Mouse (Mus musculus) forebrain, embryonic 12.5 days (tissue): ENCODE data around the gene Vdac2. TPM values are rescaled to one million over a fixed set of nuclear protein-coding genes. Genes with fewer than 3 reads are reported as not detected.

Experiments
- ATAC-seq: fragments of 200-750 bp; cut with Nextera tagmentation; 2 replicates; pipeline ENCODE4 v1.8.0; 2017; ENCODE audit warnings: moderate TSS enrichment; ENCODE audit not compliant: low FRiP score
- H3K27ac ChIP-seq: fragments of 300-500 bp; sonication (generic); 2 replicates; pipeline ENCODE4 v1.5.1; 2016; ENCODE audit warnings: mild to moderate bottlenecking
- H3K27me3 ChIP-seq: fragments of 300-500 bp; sonication (generic); 2 replicates; pipeline ENCODE4 v1.6.1; 2016; ENCODE audit warnings: mild to moderate bottlenecking
- H3K36me3 ChIP-seq: fragments of 300-500 bp; sonication (generic); replicated peaks from 2 replicates; pipeline ENCODE4 v1.6.1; 2016; ENCODE audit warnings: mild to moderate bottlenecking
- H3K4me1 ChIP-seq: fragments of 300-500 bp; sonication (generic); 2 replicates; pipeline ENCODE4 v1.6.1; 2016
- H3K4me2 ChIP-seq: fragments of 300-500 bp; sonication (generic); 2 replicates; pipeline ENCODE4 v1.6.1; 2016; ENCODE audit warnings: mild to moderate bottlenecking, moderate library complexity
- H3K4me3 ChIP-seq: fragments of 300-500 bp; sonication (generic); replicated peaks from 2 replicates; pipeline ENCODE4 v1.5.1; 2016; ENCODE audit warnings: mild to moderate bottlenecking
- H3K9ac ChIP-seq: fragments of 300-500 bp; sonication (generic); 2 replicates; pipeline ENCODE4 v1.6.1; 2016; ENCODE audit warnings: mild to moderate bottlenecking
- H3K9me3 ChIP-seq: fragments of 300-500 bp; sonication (generic); 2 replicates; pipeline ENCODE4 v1.6.1; 2016
- WGBS: fragments of 180-500 bp; shearing (Covaris S2); methylation state at CpG from one replicate; pipeline ENCODE4 v1.1.7; 2016; 5-methylcytosine and 5-hydroxymethylcytosine counted together
- polyA plus RNA-seq: library from polyadenylated mRNA; unstranded; fragments of >200 nt; fragmentation: Nextera tagmentation; extraction: Ambion mirVana; gene quantifications from 2 replicates; pipeline ENCODE4 v1.2.1, GENCODE M21; 2016

The Vdac2 gene
- polyA plus RNA-seq, 1 experiment from 2014 or later: 238 TPM

- Histone ChIP-seq H3K4me2 (peak within 1 kb of the TSS; percentile 99), H3K4me3 (peak within 1 kb of the TSS; percentile 67), H3K9ac (peak within 1 kb of the TSS; percentile 71), H3K4me1 (peaks cover 22% of the 10 kb centered on the region), H3K9me3 (no peaks in the 10 kb centered on the region), H3K27me3 (no peaks in the 10 kb centered on the region), H3K36me3 (peaks cover 29% of the 10 kb centered on the region), H3K27ac (peak within 1 kb of the TSS; percentile 63; the same call in 1 of the 2 replicates)
- ATAC-seq: peak; percentile 90
- under 1% methylated on average over 51 of the region's 51 CpGs for WGBS
These were observed 23.4 kb downstream of the Vdac2 start, which contains the start of gene Comtd1 for GRCm38 (mm10) chr14:21848166-21849154. TSS of gene Comtd1 (minus strand) at chr14:21848977.

- Histone ChIP-seq H3K4me1 (peaks cover 28% of the 10 kb centered on the region), H3K4me2 (no peak overlapping the region), H3K4me3 (no peak overlapping the region), H3K36me3 (peaks cover 15% of the 10 kb centered on the region), H3K9me3 (no peaks in the 10 kb centered on the region), H3K9ac (no peak overlapping the region), H3K27me3 (no peaks in the 10 kb centered on the region), H3K27ac (no peak overlapping the region)
- WGBS: 90% methylated on average over 13 of the region's 13 CpGs
- no peak for ATAC-seq
These were observed 24.7 kb downstream of the Vdac2 start for GRCm38 (mm10) chr14:21849524-21850418.

- no peak for ATAC-seq
- Histone ChIP-seq H3K27me3 (no peaks in the 10 kb centered on the region), H3K4me1 (peaks cover 28% of the 10 kb centered on the region), H3K4me3 (no peak overlapping the region), H3K9ac (no peak overlapping the region), H3K36me3 (peaks cover 10% of the 10 kb centered on the region), H3K9me3 (no peaks in the 10 kb centered on the region), H3K4me2 (no peak overlapping the region), H3K27ac (no peak overlapping the region)
- 91% methylated on average over 24 of the region's 24 CpGs for WGBS
These were observed 25.5 kb downstream of the Vdac2 start for GRCm38 (mm10) chr14:21850419-21851127.

GRCm38 (mm10) chr14:21851996-21852791 lies 27.2 kb downstream of the Vdac2 start:
- Histone ChIP-seq H3K9me3 (no peaks in the 10 kb centered on the region), H3K36me3 (no peaks in the 10 kb centered on the region), H3K4me1 (peaks cover 28% of the 10 kb centered on the region), H3K4me2 (no peak overlapping the region), H3K27ac (no peak overlapping the region), H3K9ac (no peak overlapping the region), H3K4me3 (no peak overlapping the region), H3K27me3 (no peaks in the 10 kb centered on the region)
- 87% methylated on average over 16 of the region's 16 CpGs for WGBS
- no peak for ATAC-seq

- Histone ChIP-seq H3K4me3 (peak overlapping the region; percentile 27), H3K27me3 (no peaks in the 10 kb centered on the region), H3K36me3 (no peaks in the 10 kb centered on the region), H3K4me2 (peak overlapping the region; percentile 55), H3K4me1 (peaks cover 14% of the 10 kb centered on the region), H3K9ac (no peak overlapping the region), H3K27ac (0 out of 2 replicates have a peak overlapping the region, but pooled peaks have one; percentile 46), H3K9me3 (no peaks in the 10 kb centered on the region)
- peak; percentile 60; the same call in 1 of the 2 replicates for ATAC-seq
- WGBS: 8% methylated on average over 17 of the region's 17 CpGs
These were observed 28.5 kb downstream of the Vdac2 start for GRCm38 (mm10) chr14:21853456-21854109.

GRCm38 (mm10) chr14:21854271-21854670 lies 29.2 kb downstream of the Vdac2 start:
- H3K9me3 ChIP-seq: no peaks in the 10 kb centered on the region
- ATAC-seq: no peak
- H3K27ac ChIP-seq: no peak overlapping the region
- H3K4me2 ChIP-seq: peak overlapping the region; percentile 55
- peaks cover 13% of the 10 kb centered on the region; the same call in 1 of the 2 replicates for H3K4me1 ChIP-seq
- H3K27me3 ChIP-seq: no peaks in the 10 kb centered on the region
- H3K36me3 ChIP-seq: no peaks in the 10 kb centered on the region
- WGBS: 83% methylated on average over 9 of the region's 9 CpGs
- H3K4me3 ChIP-seq: no peak overlapping the region
- no peak overlapping the region for H3K9ac ChIP-seq

- ATAC-seq: no peak
- H3K27ac ChIP-seq: no peak overlapping the region
These were observed 30.9 kb downstream of the Vdac2 start for GRCm38 (mm10) chr14:21855961-21856360.

GRCm38 (mm10) chr14:21856886-21857285 lies 31.8 kb downstream of the Vdac2 start:
- no peaks in the 10 kb centered on the region for H3K9me3 ChIP-seq
- H3K9ac ChIP-seq: no peak overlapping the region
- H3K27me3 ChIP-seq: no peaks in the 10 kb centered on the region
- H3K4me2 ChIP-seq: no peak overlapping the region
- no peak overlapping the region for H3K27ac ChIP-seq
- no peak overlapping the region for H3K4me3 ChIP-seq
- no peak for ATAC-seq
- peaks cover 13% of the 10 kb centered on the region; the same call in 1 of the 2 replicates for H3K4me1 ChIP-seq
- H3K36me3 ChIP-seq: no peaks in the 10 kb centered on the region
- 84% methylated on average over 14 of the region's 14 CpGs for WGBS

More at GRCm38 (mm10) chr14:21855961-21856360, 30.9 kb downstream of the Vdac2 start:
- Histone ChIP-seq H3K4me1 (peaks cover 13% of the 10 kb centered on the region; the same call in 1 of the 2 replicates), H3K4me3 (no peak overlapping the region), H3K27me3 (no peaks in the 10 kb centered on the region), H3K9ac (no peak overlapping the region), H3K4me2 (no peak overlapping the region), H3K9me3 (no peaks in the 10 kb centered on the region), H3K36me3 (no peaks in the 10 kb centered on the region)
- WGBS: 36% methylated on average over 3 of the region's 3 CpGs

- no peak overlapping the region for H3K27ac ChIP-seq
- H3K4me2 ChIP-seq: no peak overlapping the region
- no peak for ATAC-seq
- H3K4me1 ChIP-seq: no peaks in the 10 kb centered on the region
- 72% methylated on average over 7 of the region's 7 CpGs for WGBS
- H3K4me3 ChIP-seq: no peak overlapping the region
- no peaks in the 10 kb centered on the region for H3K36me3 ChIP-seq
- no peaks in the 10 kb centered on the region for H3K9me3 ChIP-seq
- H3K9ac ChIP-seq: no peak overlapping the region
- H3K27me3 ChIP-seq: no peaks in the 10 kb centered on the region
These were observed 41.3 kb downstream of the Vdac2 start for GRCm38 (mm10) chr14:21866291-21866690.

GRCm38 (mm10) chr14:21866816-21867215 lies 41.8 kb downstream of the Vdac2 start:
- WGBS: 84% methylated on average over 7 of the region's 7 CpGs
- no peak overlapping the region for H3K27ac ChIP-seq
- no peak for ATAC-seq
- H3K9me3 ChIP-seq: no peaks in the 10 kb centered on the region
- H3K4me2 ChIP-seq: no peak overlapping the region
- no peak overlapping the region for H3K4me3 ChIP-seq
- no peaks in the 10 kb centered on the region for H3K4me1 ChIP-seq
- no peaks in the 10 kb centered on the region for H3K36me3 ChIP-seq
- no peaks in the 10 kb centered on the region for H3K27me3 ChIP-seq
- H3K9ac ChIP-seq: no peak overlapping the region
